Comparison of ENCODE assay signal across 26 mouse cellular contexts in genomic region chr12:111584401-111584800, GRCm38 (mm10).
"Had no signal": no experiment of that assay in that cellular context is flagged by ENCODE, and none has a peak within 500 bp of the region (broad histone marks: within the 10 kb centered on the region; RNA-seq: fewer than 3 reads in every experiment).

No protein-coding gene starts in this region.

- H3K9me3 ChIP-seq: embryonic facial prominence, embryonic 10.5 days; embryonic facial prominence, embryonic 12.5 days; embryonic facial prominence, embryonic 13.5 days; embryonic facial prominence, embryonic 15.5 days; forebrain, embryonic 10.5 days; forebrain, embryonic 12.5 days; forebrain, embryonic 13.5 days; forebrain, embryonic 15.5 days; heart, embryonic 10.5 days had no signal

- H3K9ac ChIP-seq: embryonic facial prominence, embryonic 12.5 days; embryonic facial prominence, embryonic 13.5 days; embryonic facial prominence, embryonic 15.5 days; forebrain, embryonic 12.5 days; forebrain, embryonic 13.5 days; forebrain, embryonic 15.5 days; forebrain, postnatal 0 days had no signal

- H3K27ac ChIP-seq: embryonic facial prominence, embryonic 10.5 days; embryonic facial prominence, embryonic 12.5 days; embryonic facial prominence, embryonic 13.5 days; embryonic facial prominence, embryonic 15.5 days; forebrain, embryonic 10.5 days; forebrain, embryonic 12.5 days; forebrain, embryonic 13.5 days; forebrain, embryonic 15.5 days; heart, adult 2 months; heart, embryonic 10.5 days had no signal

- DNase-seq: cerebellum, adult 8-10 months; cerebellum, adult 9-10 months; cerebellum, adult 9-11 months; cerebellum, postnatal 10 days; cerebellum, postnatal 14 days; cerebellum, postnatal 25 days; cerebellum, postnatal 36 days; embryo, embryonic 11 days; forebrain, postnatal 0 days; gastrocnemius, postnatal 10 days; gastrocnemius, postnatal 14 days; gastrocnemius, postnatal 25 days; gastrocnemius, postnatal 36 days; heart, adult 11 months; heart, adult 18-20 months; heart, adult 2 months had no signal

- H3K27me3 ChIP-seq: embryonic facial prominence, embryonic 12.5 days; embryonic facial prominence, embryonic 13.5 days; embryonic facial prominence, embryonic 15.5 days; forebrain, embryonic 12.5 days; forebrain, embryonic 13.5 days; forebrain, embryonic 15.5 days had no signal

- H3K4me3 ChIP-seq: embryonic facial prominence, embryonic 10.5 days; embryonic facial prominence, embryonic 12.5 days; embryonic facial prominence, embryonic 13.5 days; embryonic facial prominence, embryonic 15.5 days; erythroblast, embryonic 14.5 days; forebrain, embryonic 10.5 days; forebrain, embryonic 12.5 days; forebrain, embryonic 13.5 days; forebrain, embryonic 15.5 days; heart, adult 2 months; heart, embryonic 10.5 days had no signal

- H3K36me3 ChIP-seq: embryonic facial prominence, embryonic 12.5 days; embryonic facial prominence, embryonic 15.5 days; forebrain, embryonic 12.5 days; forebrain, embryonic 15.5 days had no signal

- H3K4me2 ChIP-seq: embryonic facial prominence, embryonic 12.5 days; embryonic facial prominence, embryonic 13.5 days; embryonic facial prominence, embryonic 15.5 days; forebrain, embryonic 12.5 days; forebrain, embryonic 13.5 days; forebrain, embryonic 15.5 days had no signal

- H3K4me1 ChIP-seq: embryonic facial prominence, embryonic 10.5 days; embryonic facial prominence, embryonic 12.5 days; embryonic facial prominence, embryonic 15.5 days; forebrain, embryonic 15.5 days had no signal
